Mouse (Mus musculus) left cerebral cortex, adult 8-10 months (tissue): ENCODE measurements around the gene Pdss2. TPM values are rescaled to one million over a fixed set of nuclear protein-coding genes. Genes with fewer than 3 reads are reported as not detected.
"Not testable (repeated sequence)": the region's sequence is repeated elsewhere in the genome, so short reads cannot be mapped to it uniquely, and the experiment has no call there.

Experiments
- DNase-seq, 2 experiments: peaks; one replicate each; pipeline ENCODE4 v3.0.0; 2022; ENCODE audit warnings: low spot score in 2 of 2
- total RNA-seq, 4 experiments: library from RNA; stranded (reverse); gene quantifications; 2 replicates each; pipeline ENCODE4 v1.2.4; 2022

Pdss2 gene
- total RNA-seq, 4 experiments from 2014 or later: 17.9 to 23.9 (median 19.2) TPM

GRCm38 (mm10) chr10:43373035-43373434 lies 151.7 kb downstream of the Pdss2 start:
- no peak for DNase-seq

GRCm38 (mm10) chr10:43373666-43374065 lies 152.4 kb downstream of the Pdss2 start:
- no peak for DNase-seq

- no peak for DNase-seq
Observed at GRCm38 (mm10) chr10:43375286-43375685, 154.0 kb downstream of the Pdss2 start.

GRCm38 (mm10) chr10:43376749-43377148 lies 155.5 kb downstream of the Pdss2 start:
- no peak for DNase-seq

- no peak for DNase-seq
Observed at GRCm38 (mm10) chr10:43378279-43378678, 157.0 kb downstream of the Pdss2 start.

- DNase-seq: no peak
Observed at GRCm38 (mm10) chr10:43378732-43379644, 157.7 kb downstream of the Pdss2 start.

GRCm38 (mm10) chr10:43382660-43383059 lies 161.4 kb downstream of the Pdss2 start:
- no peak for DNase-seq

- DNase-seq: no peak
Observed at GRCm38 (mm10) chr10:43384623-43385022, 163.3 kb downstream of the Pdss2 start.

GRCm38 (mm10) chr10:43392921-43393320 lies 171.6 kb downstream of the Pdss2 start:
- no peak for DNase-seq

GRCm38 (mm10) chr10:43393818-43394217 lies 172.5 kb downstream of the Pdss2 start:
- no peak for DNase-seq

- no peak for DNase-seq
Observed at GRCm38 (mm10) chr10:43395824-43396223, 174.5 kb downstream of the Pdss2 start.

- DNase-seq: no peak
Observed at GRCm38 (mm10) chr10:43399596-43400316, 178.5 kb downstream of the Pdss2 start.

- DNase-seq: no peak
Observed at GRCm38 (mm10) chr10:43406107-43406506, 184.8 kb downstream of the Pdss2 start.

- no peak for DNase-seq
Observed at GRCm38 (mm10) chr10:43406885-43407284, 185.6 kb downstream of the Pdss2 start.

- DNase-seq: no peak
Observed at GRCm38 (mm10) chr10:43409506-43410230, 188.4 kb downstream of the Pdss2 start.

- DNase-seq: not testable (repeated sequence)
Observed at GRCm38 (mm10) chr10:43411164-43411563, 189.9 kb downstream of the Pdss2 start.

- no peak for DNase-seq
Observed at GRCm38 (mm10) chr10:43417346-43417745, 196.1 kb downstream of the Pdss2 start.

- DNase-seq: peak in 1 of 2 experiments; percentile 42
Observed at GRCm38 (mm10) chr10:43420660-43421413, 199.6 kb downstream of the Pdss2 start.

- DNase-seq: no peak
Observed at GRCm38 (mm10) chr10:43422061-43422770, 200.9 kb downstream of the Pdss2 start.

- no peak for DNase-seq
Observed at GRCm38 (mm10) chr10:43424545-43424944, 203.3 kb downstream of the Pdss2 start.
